Mouse (Mus musculus): Measurements from ENCODE around the gene Cd7. TPM values are rescaled to one million over a fixed set of nuclear protein-coding genes. Genes with fewer than 3 reads are reported as not detected.
"Not testable (repeated sequence)": the region's sequence is repeated elsewhere in the genome, so short reads cannot be mapped to it uniquely, and the experiment has no call there.

Gene Cd7
- total RNA-seq, 1 experiment from 2014 or later, result 2.5 TPM

DNA sequence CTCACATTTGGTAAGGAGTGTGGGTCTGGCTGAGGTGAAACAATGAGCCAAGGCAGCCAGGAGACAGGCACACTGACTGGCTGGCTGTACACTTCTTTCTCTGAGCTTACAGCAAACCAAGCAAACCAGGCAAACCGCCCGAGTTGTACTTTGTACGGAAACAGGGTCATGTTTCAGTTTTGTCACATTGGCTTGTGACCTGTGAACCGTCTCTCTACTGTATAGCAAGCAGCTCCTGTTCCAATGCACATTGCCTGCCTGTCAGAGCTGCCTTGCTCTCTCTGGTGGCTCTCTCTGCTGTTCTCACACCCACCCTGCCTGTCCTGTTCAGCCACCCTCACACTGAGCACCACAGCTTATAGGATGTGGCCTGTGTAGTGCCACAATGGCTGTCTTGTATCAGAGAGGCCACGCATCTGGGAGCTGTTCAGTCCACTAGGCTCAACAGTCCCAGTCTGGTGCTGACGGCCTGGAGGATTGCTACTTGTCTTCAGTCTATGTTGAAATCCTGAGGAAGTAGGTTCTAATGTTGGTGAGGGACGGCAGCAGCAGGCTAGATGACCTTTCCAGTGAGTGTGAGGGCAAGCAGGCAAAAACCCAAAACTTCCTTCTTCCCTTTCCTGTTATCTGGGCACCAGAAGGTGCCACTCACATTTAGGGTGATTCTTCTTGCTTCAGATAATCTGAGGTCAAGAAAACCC, 17.5 kb upstream of the Cd7 start:
- no peak for ATAC-seq (replicated peaks in 1 of 2; ENCODE audit: insufficient read depth in 1 of 2, low FRiP score in 2 of 2, low TSS enrichment in 1 of 2, low read depth in 1 of 2, poor library complexity in 2 of 2, severe bottlenecking in 2 of 2)

DNA sequence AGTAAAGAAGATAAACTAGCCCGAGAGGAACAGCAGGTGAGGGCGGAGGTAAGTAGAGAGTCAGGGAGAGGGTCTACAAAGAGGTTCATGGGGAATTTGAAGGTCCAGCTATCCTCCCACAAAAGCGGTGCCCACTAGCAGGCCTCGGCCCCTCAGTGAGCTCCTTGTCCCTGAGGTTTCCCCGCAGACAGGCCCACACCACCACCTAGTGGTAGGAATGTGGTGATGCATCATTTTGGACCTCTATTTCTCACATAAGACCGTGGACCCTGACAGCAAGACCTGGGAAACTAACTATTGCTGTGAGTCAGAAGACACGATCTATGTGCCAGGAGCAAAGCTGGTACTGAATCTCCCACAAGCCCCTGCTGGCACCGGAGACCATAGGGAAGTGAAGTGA, 14.3 kb upstream of the Cd7 start:
- peak; percentile 81 to 91 for ATAC-seq (replicated peaks in 1 of 2; ENCODE audit: insufficient read depth in 1 of 2, low FRiP score in 2 of 2, low TSS enrichment in 1 of 2, low read depth in 1 of 2, poor library complexity in 2 of 2, severe bottlenecking in 2 of 2)

DNA sequence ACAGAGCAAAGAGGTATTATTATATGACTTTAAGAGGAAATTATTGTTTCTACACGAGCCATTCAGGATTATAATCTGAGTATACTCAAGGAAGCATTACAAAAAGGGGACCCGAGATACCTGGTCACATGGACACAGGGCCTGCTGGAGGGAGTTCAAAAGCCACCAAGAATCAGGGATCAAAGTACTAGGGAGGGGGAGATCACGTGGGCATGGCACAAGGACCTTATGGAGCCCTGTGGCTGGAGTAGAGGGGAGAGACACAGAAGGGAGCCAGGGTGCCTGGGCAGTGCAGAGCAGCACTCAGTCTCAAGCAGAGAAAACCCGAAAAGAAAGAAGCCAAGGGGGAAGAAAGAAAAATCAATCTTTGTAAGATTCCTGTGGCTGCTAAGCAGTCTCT, 13.2 kb upstream of the Cd7 start:
- ATAC-seq (replicated peaks in 1 of 2; ENCODE audit: insufficient read depth in 1 of 2, low FRiP score in 2 of 2, low TSS enrichment in 1 of 2, low read depth in 1 of 2, poor library complexity in 2 of 2, severe bottlenecking in 2 of 2), result no peak

DNA sequence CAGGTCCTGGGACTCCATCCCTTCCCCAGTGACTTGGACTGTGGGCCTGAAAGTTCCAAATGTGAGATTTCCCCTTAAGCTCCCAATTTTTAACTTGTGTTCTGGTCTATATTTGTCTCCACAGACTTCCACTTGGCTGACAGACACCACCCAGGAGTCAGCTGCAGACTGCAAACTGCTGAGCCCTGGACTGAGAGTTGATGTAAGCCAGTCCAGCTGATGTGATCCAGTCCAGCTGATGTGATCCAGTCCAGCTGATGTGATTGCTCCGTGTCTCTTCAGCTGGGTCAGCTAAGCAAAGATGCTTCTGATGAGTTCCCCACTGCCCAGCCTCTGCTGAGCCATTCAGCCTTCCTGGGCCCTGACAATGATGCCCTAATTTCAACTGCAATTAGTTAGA, 12.6 kb upstream of the Cd7 start:
- no peak for ATAC-seq (replicated peaks in 1 of 2; ENCODE audit: insufficient read depth in 1 of 2, low FRiP score in 2 of 2, low TSS enrichment in 1 of 2, low read depth in 1 of 2, poor library complexity in 2 of 2, severe bottlenecking in 2 of 2)

DNA sequence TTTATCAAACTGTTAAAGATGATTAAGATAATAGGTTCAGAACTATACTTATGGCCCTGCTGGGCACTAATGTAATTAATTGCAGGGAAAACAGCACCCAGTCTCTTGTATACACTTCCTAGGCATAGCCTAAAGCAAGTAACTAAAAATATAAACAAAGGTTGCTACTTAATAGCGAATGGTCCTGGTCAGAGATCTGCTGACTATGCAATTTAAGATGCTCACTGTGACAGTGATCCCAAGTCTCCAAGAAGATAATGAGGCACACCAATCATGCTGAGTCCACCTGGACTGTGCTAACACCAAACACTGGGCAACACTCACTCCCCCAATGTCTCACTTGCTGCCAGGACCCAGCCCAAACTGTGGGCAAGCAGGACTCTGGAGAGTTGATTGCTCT, 10.6 kb upstream of the Cd7 start:
- ATAC-seq (replicated peaks in 1 of 2; ENCODE audit: insufficient read depth in 1 of 2, low FRiP score in 2 of 2, low TSS enrichment in 1 of 2, low read depth in 1 of 2, poor library complexity in 2 of 2, severe bottlenecking in 2 of 2), result no peak

DNA sequence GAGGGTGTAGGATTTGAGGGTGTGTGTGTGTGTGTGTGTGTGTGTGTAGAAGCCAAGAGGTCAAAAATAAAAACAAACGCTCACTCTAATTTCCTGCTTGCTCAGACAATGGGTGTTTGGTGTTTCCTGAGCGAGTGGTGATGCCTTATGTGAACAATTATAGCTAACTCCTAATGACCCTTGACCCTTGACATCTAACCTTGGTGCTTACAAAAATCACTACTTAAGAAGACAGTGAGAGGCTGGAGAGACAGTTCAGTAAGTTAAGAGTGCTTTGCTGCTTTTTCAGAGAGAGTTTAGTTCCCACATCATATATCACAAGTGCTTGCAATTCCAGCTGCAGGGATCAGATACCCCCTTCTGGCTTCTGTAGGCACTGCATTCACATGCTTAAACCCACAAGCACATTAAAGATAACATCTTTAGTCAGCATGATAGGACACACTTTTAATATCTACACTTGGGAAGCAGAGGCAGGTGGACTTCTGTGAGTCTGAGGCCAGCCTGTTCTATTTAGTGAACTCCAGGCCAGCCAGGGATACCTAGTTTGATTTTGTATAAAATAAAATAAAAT, 8.7 kb upstream of the Cd7 start:
- ATAC-seq (replicated peaks in 1 of 2; ENCODE audit: insufficient read depth in 1 of 2, low FRiP score in 2 of 2, low TSS enrichment in 1 of 2, low read depth in 1 of 2, poor library complexity in 2 of 2, severe bottlenecking in 2 of 2), result no peak

DNA sequence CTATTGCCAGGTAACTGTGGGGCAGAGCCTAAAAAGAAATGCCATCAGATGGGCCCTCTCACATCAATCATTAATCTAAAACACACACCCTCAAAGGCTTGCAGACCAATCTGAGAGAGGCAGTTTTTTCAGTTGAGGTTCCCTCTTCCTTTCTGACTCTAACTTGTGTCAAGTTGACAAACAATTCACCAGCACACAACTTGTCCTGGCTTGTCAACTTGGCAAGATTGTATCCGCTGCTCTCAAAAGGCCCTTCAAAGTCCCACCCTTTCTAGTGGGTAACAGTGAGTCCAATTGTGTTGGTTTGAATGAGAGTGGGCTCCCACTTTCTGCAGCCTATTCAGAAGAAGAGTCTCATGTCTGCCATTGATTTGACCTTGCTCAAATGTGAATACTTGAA, 6.1 kb upstream of the Cd7 start:
- ATAC-seq (replicated peaks in 1 of 2; ENCODE audit: insufficient read depth in 1 of 2, low FRiP score in 2 of 2, low TSS enrichment in 1 of 2, low read depth in 1 of 2, poor library complexity in 2 of 2, severe bottlenecking in 2 of 2), result no peak

DNA sequence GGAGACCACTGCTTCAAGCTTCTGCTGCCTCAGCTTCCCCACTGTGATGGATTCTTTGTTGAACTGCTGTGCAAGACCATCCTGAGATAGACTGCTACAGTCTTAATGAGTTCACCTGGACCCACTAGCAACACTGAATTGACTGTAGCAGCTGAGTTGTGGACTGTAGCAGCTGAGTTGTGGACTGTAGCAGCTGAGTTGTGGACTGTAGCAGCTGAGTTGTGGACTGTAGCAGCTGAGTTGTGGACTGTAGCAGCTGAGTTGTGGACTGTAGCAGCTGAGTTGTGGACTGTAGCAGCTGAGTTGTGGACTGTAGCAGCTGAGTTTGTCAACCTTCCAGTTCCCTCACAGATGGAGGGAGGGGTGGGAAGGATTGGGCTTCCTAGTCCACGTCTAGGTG, 3.8 kb upstream of the Cd7 start:
- ATAC-seq (replicated peaks in 1 of 2; ENCODE audit: insufficient read depth in 1 of 2, low FRiP score in 2 of 2, low TSS enrichment in 1 of 2, low read depth in 1 of 2, poor library complexity in 2 of 2, severe bottlenecking in 2 of 2), result not testable (repeated sequence)

DNA sequence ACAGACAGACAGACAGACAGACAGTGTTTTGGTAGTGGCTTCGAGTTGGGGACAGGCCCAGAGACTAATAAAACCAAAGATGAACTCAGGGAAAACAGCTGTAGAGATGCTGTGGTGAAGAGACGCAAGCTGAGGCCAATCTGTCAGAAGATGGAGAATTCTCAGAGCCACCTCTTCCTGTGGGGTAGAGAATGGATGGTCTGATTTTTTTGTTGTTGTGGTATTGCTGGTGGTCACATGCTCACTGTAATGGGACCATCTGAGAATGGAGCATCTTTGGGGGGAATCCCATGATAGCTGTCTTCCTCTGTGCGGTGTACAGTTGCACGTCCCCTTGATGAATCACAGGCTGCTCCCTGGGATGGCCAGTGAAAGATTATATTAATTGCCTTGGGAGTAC, 3.3 kb upstream of the Cd7 start:
- no peak for ATAC-seq (replicated peaks in 1 of 2; ENCODE audit: insufficient read depth in 1 of 2, low FRiP score in 2 of 2, low TSS enrichment in 1 of 2, low read depth in 1 of 2, poor library complexity in 2 of 2, severe bottlenecking in 2 of 2)

DNA sequence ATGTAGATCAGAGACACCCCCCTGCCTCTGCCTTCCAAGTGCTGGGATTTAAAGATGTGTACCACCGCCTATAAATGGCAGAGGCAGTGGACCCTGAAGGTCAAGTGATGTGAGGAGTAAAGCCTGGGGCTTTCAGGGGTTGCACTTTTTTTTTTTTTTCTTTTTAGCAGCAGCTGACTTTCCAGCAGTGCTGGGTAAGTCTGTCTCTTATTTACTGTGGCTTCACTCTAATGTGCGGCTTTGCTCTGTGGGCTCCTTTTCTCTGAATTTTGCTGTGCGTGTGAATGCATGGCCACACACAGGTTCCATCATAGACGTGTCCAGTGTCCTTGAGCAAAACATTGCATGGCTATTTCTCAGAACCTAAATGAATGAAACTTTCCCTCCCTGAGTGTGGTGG, 2.4 kb upstream of the Cd7 start:
- ATAC-seq (replicated peaks in 1 of 2; ENCODE audit: insufficient read depth in 1 of 2, low FRiP score in 2 of 2, low TSS enrichment in 1 of 2, low read depth in 1 of 2, poor library complexity in 2 of 2, severe bottlenecking in 2 of 2), result no peak

DNA sequence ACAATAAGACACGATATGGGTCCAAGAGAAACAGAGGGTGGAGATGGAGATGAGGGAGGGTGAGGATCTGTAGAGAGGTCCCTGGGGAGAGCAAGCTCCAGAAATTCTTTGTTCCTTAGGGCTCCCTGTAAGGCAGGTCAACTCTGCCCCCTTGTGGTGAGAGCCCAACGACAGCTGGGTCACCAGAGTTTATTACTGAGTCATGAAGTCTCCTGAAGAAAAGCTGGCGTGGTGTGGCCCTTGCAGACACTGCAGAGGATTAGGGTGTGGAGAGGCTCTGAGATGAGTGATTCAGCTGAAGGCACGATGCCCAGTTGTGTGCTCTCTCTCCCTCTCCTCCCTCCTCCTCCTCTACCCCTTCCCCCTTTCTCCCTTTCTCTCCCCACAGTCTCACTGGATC, 2.0 kb upstream of the Cd7 start:
- ATAC-seq (replicated peaks in 1 of 2; ENCODE audit: insufficient read depth in 1 of 2, low FRiP score in 2 of 2, low TSS enrichment in 1 of 2, low read depth in 1 of 2, poor library complexity in 2 of 2, severe bottlenecking in 2 of 2), result peak; percentile 61 to 66; a peak in 3 of 4 replicates

DNA sequence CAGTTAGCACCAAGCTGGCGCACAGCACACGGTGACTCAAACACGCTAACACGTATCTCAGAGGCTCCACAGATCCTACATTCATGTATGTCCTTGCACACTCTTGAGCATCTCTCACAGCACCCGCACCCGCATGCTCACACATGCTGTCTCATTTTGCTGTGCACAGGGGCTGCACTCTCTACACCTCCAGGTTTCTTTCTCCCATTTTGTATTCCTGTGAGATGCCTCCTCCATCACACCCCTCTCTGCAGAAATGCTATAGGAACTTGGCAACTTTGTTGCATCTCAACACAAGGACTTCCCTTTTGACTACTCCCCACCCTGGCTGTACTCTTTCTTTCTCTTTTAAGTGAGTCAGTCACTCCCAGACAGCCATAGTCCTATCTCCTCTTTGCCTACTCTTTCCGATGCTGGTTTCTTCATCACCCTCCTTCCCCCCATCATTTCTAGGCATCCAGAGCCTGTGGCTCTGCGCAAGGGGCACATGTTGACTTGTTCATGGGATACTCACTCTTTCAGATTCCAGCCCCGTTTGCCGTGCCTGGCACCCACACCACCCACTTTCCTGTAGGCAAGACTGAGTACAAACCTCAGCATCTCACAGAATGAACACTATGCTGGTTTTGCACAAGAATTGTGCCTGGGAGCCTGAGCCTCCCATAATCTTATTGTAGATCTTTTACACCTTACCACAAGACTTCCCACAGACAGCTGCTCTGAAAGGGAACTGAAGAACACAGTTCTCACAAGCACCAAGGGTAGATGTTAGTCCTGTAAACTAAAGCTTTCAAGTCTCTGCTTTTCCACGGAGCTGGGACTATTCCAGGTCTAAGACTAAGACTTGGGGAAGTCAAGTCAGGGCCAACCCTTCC, 615 bp downstream of the Cd7 start:
- peak; percentile 41 to 65; a peak in 2 of 4 replicates for ATAC-seq (replicated peaks in 1 of 2; ENCODE audit: insufficient read depth in 1 of 2, low FRiP score in 2 of 2, low TSS enrichment in 1 of 2, low read depth in 1 of 2, poor library complexity in 2 of 2, severe bottlenecking in 2 of 2)

DNA sequence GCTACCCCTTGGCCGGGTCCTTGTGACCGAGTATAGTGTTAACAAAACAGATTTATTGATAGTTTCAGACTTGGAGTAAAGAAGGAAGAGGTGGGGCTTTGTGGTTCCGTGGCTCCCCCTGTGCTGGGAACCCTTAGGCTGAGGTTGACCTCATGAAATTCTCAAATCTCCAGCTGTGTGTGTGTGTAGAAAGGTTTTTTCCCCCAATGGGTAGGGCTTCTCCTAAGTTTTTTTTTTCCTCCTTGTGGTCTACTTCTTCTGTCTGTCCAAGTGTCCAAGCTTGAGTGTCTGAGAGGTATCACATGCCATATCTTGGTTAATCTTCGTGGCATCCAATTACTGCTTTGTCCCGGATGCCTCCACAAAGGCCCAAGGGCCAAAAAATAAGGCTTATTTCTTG, 6.1 kb downstream of the Cd7 start:
- no peak; a peak in 1 of 4 replicates for ATAC-seq (replicated peaks in 1 of 2; ENCODE audit: insufficient read depth in 1 of 2, low FRiP score in 2 of 2, low TSS enrichment in 1 of 2, low read depth in 1 of 2, poor library complexity in 2 of 2, severe bottlenecking in 2 of 2)

DNA sequence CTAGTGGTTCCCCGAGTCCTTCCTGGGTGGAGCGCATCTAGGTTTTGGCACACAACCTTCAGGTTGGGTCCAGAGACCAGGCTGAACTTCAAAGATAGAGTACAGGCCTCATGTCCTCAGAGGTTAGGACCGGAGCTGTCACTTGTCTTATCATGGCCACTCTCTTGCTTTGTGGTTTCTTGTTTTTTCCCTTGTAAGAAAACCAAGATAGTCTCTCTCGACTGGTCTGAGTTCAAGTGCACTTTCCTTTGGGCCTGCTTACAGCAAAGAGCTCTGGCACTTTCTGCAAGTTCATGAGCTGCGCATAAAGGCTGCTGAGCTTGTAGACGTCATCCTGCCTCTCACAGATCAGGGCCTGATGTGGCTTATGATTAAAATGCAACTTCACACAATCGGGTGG, 12.0 kb downstream of the Cd7 start:
- peak; percentile 29 to 46; a peak in 2 of 4 replicates for ATAC-seq (replicated peaks in 1 of 2; ENCODE audit: insufficient read depth in 1 of 2, low FRiP score in 2 of 2, low TSS enrichment in 1 of 2, low read depth in 1 of 2, poor library complexity in 2 of 2, severe bottlenecking in 2 of 2)

DNA sequence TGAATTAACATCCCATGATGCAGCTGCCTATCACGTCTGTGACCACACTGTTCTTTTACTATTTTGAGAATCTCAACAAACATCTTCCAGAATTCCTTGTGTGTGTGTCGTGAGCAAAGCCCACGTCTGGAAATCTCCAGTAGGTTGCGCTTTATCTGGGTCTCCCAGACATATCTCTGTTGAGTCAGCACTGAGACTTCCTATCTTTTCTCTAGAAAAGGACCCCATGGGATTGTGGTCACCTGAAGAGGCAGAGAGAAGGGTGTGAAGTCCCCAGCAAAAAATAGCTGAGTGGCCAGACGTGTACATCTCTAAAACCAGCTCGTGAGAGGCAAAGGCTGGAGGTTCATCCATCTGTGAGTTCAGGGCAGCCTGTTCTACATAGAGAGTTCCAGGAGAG, 15.1 kb downstream of the Cd7 start:
- ATAC-seq (replicated peaks in 1 of 2; ENCODE audit: insufficient read depth in 1 of 2, low FRiP score in 2 of 2, low TSS enrichment in 1 of 2, low read depth in 1 of 2, poor library complexity in 2 of 2, severe bottlenecking in 2 of 2), result no peak

DNA sequence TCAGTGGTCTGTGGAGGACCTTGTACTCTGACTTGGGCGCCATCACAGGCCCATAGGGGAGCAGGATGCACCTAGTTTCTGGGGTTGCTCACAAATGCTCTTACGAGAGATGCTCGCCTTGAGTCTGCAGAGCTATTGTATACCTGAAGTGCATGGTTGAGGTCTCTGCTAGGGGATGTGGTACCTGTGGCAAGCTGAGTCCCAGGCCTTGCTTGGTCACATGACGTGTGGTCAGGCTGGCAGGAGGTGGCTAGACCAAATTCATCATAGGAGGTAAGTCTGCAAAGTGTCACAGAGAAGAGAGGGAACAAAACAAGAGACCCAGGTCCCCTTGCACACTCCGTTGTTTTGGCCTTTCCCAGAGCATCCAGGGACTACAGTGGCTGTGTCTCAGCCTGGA, 19.7 kb downstream of the Cd7 start:
- no peak for ATAC-seq (replicated peaks in 1 of 2; ENCODE audit: insufficient read depth in 1 of 2, low FRiP score in 2 of 2, low TSS enrichment in 1 of 2, low read depth in 1 of 2, poor library complexity in 2 of 2, severe bottlenecking in 2 of 2)

DNA sequence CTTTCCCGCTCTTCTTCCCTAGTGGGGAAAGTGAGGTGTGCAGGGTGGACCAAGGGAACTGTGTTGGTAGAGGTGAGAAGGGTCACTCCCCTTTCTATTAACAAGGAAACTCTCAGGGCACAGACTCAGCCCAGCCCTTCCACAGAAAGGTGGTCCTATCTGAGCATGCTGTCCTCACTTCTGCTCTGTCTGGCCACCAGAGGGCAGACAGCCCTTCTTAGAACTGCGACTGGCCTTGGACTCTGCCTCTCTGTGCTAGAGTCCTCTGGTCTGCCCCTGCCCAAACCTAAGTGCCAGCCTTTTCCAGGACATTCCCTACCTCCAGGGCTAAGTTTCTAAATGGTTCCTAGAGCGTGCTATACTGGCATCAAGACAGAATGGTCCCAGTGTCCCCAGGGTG, 21.5 kb downstream of the Cd7 start:
- peak; percentile 74 for ATAC-seq (replicated peaks in 1 of 2; ENCODE audit: insufficient read depth in 1 of 2, low FRiP score in 2 of 2, low TSS enrichment in 1 of 2, low read depth in 1 of 2, poor library complexity in 2 of 2, severe bottlenecking in 2 of 2)

DNA sequence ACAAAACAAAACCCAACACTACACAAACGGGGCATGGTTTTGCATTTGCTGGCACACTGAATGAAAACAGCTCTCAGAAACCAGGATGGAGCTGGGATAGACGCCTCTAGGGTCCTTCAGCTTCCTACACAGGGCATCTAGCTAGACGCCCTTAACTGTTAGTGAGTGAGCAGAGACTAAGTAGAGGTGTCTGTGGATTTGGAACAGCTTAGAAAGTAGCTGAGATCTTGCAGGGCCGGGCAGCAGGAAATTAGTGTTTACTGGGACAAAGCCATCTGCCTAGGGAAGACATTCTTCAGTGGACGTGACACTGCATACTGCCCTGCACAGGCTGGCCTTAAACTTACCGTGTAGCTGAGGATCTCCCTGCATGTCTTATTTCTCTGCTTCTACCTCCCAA, 23.7 kb downstream of the Cd7 start:
- ATAC-seq (replicated peaks in 1 of 2; ENCODE audit: insufficient read depth in 1 of 2, low FRiP score in 2 of 2, low TSS enrichment in 1 of 2, low read depth in 1 of 2, poor library complexity in 2 of 2, severe bottlenecking in 2 of 2), result no peak
